Mouse (Mus musculus) heart, postnatal 10 days (tissue): ENCODE data around the gene Fam186b. TPM values are rescaled to one million over a fixed set of nuclear protein-coding genes. Genes with fewer than 3 reads are reported as not detected.

Source experiments
- DNase-seq, 2 experiments: peaks; one replicate each; pipeline ENCODE4 v3.0.0; 2021
- intact Hi-C: fragments of 180-260 bp; cut with DNase I; formaldehyde crosslinking; loops from one replicate; pipeline ENCODE4 v1.15.1; 2025
- total RNA-seq, 2 experiments: library from RNA; stranded (reverse); gene quantifications; 2 replicates each; pipeline ENCODE4 v1.2.3; 2021

Gene Fam186b
- under 1 TPM; 0.14 to 0.15 TPM for total RNA-seq

GRCm38 (mm10) chr15:99295484-99295981 is at the start of gene Fam186b:
TSS of gene Fam186b (minus strand) at chr15:99295888.
- intact Hi-C loops: no loop called here
- DNase-seq: peak; percentile 45 to 62

GRCm38 (mm10) chr15:99344961-99345360 is 49.3 kb upstream of the Fam186b start:
- intact Hi-C loops: no loop called here
- DNase-seq: no peak

- intact Hi-C loops: no loop called here
- DNase-seq: peak; percentile 68 to 77
These were observed 48.6 kb upstream of the Fam186b start for GRCm38 (mm10) chr15:99344148-99344870.

GRCm38 (mm10) chr15:99343414-99344147 is 47.9 kb upstream of the Fam186b start:
- intact Hi-C loops: no loop called here
- DNase-seq: peak; percentile 83 to 85

- intact Hi-C loops: no loop called here
- DNase-seq: no peak
These were observed 46.7 kb upstream of the Fam186b start for GRCm38 (mm10) chr15:99342194-99342981.

- no peak for DNase-seq
- intact Hi-C loops: no loop called here
These were observed 45.4 kb upstream of the Fam186b start for GRCm38 (mm10) chr15:99341102-99341501.

GRCm38 (mm10) chr15:99339669-99340068 is 44.0 kb upstream of the Fam186b start:
- intact Hi-C loops: no loop called here

GRCm38 (mm10) chr15:99338916-99339315 is 43.2 kb upstream of the Fam186b start:
- intact Hi-C loops: no loop called here
- DNase-seq: no peak

More at GRCm38 (mm10) chr15:99339669-99340068, 44.0 kb upstream of the Fam186b start:
- no peak for DNase-seq

- intact Hi-C loops: no loop called here
- no peak for DNase-seq
These were observed 40.2 kb upstream of the Fam186b start for GRCm38 (mm10) chr15:99335801-99336320.

- intact Hi-C loops: no loop called here
- DNase-seq: no peak
These were observed 38.8 kb upstream of the Fam186b start for GRCm38 (mm10) chr15:99334500-99334899.

- intact Hi-C loops: loop anchor here (1.0 to 2.0 kb wide), 2 partner anchors 16 to 37 kb away; partner anchors contain the start of gene Fmnl3
- DNase-seq: peak; percentile 78 to 79
These were observed 38.0 kb upstream of the Fam186b start for GRCm38 (mm10) chr15:99333676-99334065.

GRCm38 (mm10) chr15:99332921-99333675 is 37.4 kb upstream of the Fam186b start:
- DNase-seq: peak; percentile 91 to 92
- intact Hi-C loops: loop anchor here (1.0 to 2.0 kb wide), 2 partner anchors 16 to 38 kb away; partner anchors contain the start of gene Fmnl3

- intact Hi-C loops: loop anchor here (2.0 kb wide), 1 partner anchor 39 kb away; the partner anchor contains the start of gene Fmnl3
- no peak for DNase-seq
These were observed 36.4 kb upstream of the Fam186b start for GRCm38 (mm10) chr15:99332111-99332510.

GRCm38 (mm10) chr15:99331341-99331740 is 35.7 kb upstream of the Fam186b start:
- intact Hi-C loops: no loop called here

GRCm38 (mm10) chr15:99330324-99330723 is 34.6 kb upstream of the Fam186b start:
- intact Hi-C loops: no loop called here

More at GRCm38 (mm10) chr15:99331341-99331740, 35.7 kb upstream of the Fam186b start:
- no peak for DNase-seq

GRCm38 (mm10) chr15:99328011-99328410 is 32.3 kb upstream of the Fam186b start:
- no peak for DNase-seq
- intact Hi-C loops: no loop called here

More at GRCm38 (mm10) chr15:99330324-99330723, 34.6 kb upstream of the Fam186b start:
- DNase-seq: no peak

- no peak for DNase-seq
- intact Hi-C loops: no loop called here
These were observed 31.3 kb upstream of the Fam186b start for GRCm38 (mm10) chr15:99326959-99327358.

GRCm38 (mm10) chr15:99326407-99326806 is 30.7 kb upstream of the Fam186b start:
- intact Hi-C loops: no loop called here
- DNase-seq: no peak

- DNase-seq: no peak
- intact Hi-C loops: no loop called here
These were observed 29.9 kb upstream of the Fam186b start for GRCm38 (mm10) chr15:99325598-99325997.
